Mouse (Mus musculus) neural tube, embryonic 14.5 days (tissue): ENCODE data around the gene Nudt12. TPM values are rescaled to one million over a fixed set of nuclear protein-coding genes. Genes with fewer than 3 reads are reported as not detected.

ENCODE experiments used
- ATAC-seq: fragments of 200-750 bp; cut with Nextera tagmentation; 2 replicates; pipeline ENCODE4 v1.8.0; 2017; ENCODE audit warnings: low read depth, mild to moderate bottlenecking, moderate TSS enrichment, moderate library complexity
- H3K27ac ChIP-seq: fragments of 300-500 bp; sonication (generic); 2 replicates; pipeline ENCODE4 v1.5.1; 2014; ENCODE audit warnings: low read depth, mild to moderate bottlenecking, control low read depth, low read length, moderate library complexity, mixed read lengths
- H3K27me3 ChIP-seq: fragments of 300-500 bp; sonication (generic); 2 replicates; pipeline ENCODE4 v1.6.1; 2014; ENCODE audit warnings: low read length; ENCODE audit not compliant: control insufficient read depth, insufficient read depth
- H3K36me3 ChIP-seq: fragments of 300-500 bp; sonication (generic); 2 replicates; pipeline ENCODE4 v1.6.1; 2014; ENCODE audit warnings: low read length, mixed read lengths; ENCODE audit not compliant: control insufficient read depth, insufficient read depth
- H3K4me1 ChIP-seq: fragments of 300-500 bp; sonication (generic); 2 replicates; pipeline ENCODE4 v1.6.1; 2014; ENCODE audit warnings: low read length; ENCODE audit not compliant: control insufficient read depth, insufficient read depth
- H3K4me2 ChIP-seq: fragments of 300-500 bp; sonication (generic); 2 replicates; pipeline ENCODE4 v1.6.1; 2014; ENCODE audit warnings: mild to moderate bottlenecking, low read depth, low read length, control low read depth
- H3K4me3 ChIP-seq: fragments of 300-500 bp; sonication (generic); 2 replicates; pipeline ENCODE4 v1.5.1; 2014; ENCODE audit warnings: low read depth, low read length, control low read depth, mixed read lengths
- H3K9ac ChIP-seq: fragments of 300-500 bp; sonication (generic); replicated peaks from 2 replicates; pipeline ENCODE4 v1.6.1; 2014; ENCODE audit warnings: low read depth, mild to moderate bottlenecking, control low read depth, low read length, mixed read lengths
- H3K9me3 ChIP-seq: fragments of 300-500 bp; sonication (generic); 2 replicates; pipeline ENCODE4 v1.6.1; 2016; ENCODE audit warnings: low read length; ENCODE audit not compliant: control insufficient read depth
- WGBS: fragments of 180-500 bp; shearing (Covaris S2); extraction: QIAGEN DNeasy Blood & Tissue Kit; methylation state at CpG from one replicate; pipeline ENCODE4 v1.1.7; 2014; 5-methylcytosine and 5-hydroxymethylcytosine counted together
- polyA plus RNA-seq: library from polyadenylated mRNA; unstranded; fragments of >200 nt; fragmentation: Nextera tagmentation; extraction: Ambion mirVana; gene quantifications from 2 replicates; pipeline ENCODE4 v1.2.1, GENCODE M21; 2014

The Nudt12 gene
- 4.4 and 6.1 TPM in 2 replicates for polyA plus RNA-seq

DNA sequence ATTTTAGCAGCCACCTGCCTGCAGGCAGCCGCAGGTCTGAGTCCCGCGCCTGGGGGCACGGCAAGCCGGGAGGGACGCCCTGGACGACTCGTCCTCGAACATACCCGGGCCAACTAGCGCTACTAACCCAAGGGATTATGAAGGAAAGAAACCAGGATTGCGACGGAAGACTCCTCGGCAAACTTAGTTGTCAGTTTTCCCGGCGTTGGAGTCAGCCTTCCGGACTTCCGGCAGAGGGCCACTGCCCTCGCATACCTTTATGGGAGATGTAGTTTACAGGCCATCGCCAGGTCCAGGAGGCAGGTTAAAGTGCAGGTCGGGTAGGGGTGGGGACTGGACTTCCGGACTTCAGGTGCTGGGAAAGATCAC, at the start of gene Nudt12:
Nudt12 (minus strand) TSS at position 282 of the 369 bp plus-strand sequence.
- peak within 1 kb of the TSS; percentile 58 for H3K4me2 ChIP-seq
- H3K9ac ChIP-seq, result peak within 1 kb of the TSS; percentile 49; the same call in 1 of the 2 replicates
- no peak within 1 kb of the TSS for H3K27ac ChIP-seq
- no peaks in the 10 kb centered on the region for H3K9me3 ChIP-seq
- no peaks in the 10 kb centered on the region for H3K36me3 ChIP-seq
- H3K4me1 ChIP-seq, result no peaks in the 10 kb centered on the region
- 1% methylated on average over 22 of the region's 22 CpGs for WGBS
- peak within 1 kb of the TSS; percentile 71 for H3K4me3 ChIP-seq
- ATAC-seq, result peak; percentile 89
- H3K27me3 ChIP-seq, result no peaks in the 10 kb centered on the region

DNA sequence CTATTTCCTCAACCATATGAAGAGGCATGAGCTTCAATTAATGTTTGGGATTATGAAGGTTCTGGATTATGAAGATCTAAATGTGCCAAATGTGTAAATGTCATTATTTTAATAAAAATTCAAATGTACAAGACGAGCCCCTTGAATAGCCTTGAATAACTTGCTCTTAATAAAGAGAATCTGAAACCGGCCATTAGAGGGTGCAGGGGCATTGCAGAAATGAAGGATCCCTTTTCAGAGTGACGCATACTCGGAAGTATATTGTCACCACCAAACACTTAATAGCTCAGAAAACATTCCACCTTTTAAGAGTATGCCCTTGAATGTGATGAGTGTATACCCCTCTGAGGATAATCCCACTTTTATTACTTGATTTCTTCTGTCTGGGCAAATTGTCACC, 40.1 kb upstream of the Nudt12 start:
- Histone ChIP-seq H3K4me1 (no peaks in the 10 kb centered on the region), H3K9me3 (no peaks in the 10 kb centered on the region), H3K27ac (no peak overlapping the region), H3K27me3 (no peaks in the 10 kb centered on the region), H3K9ac (no peak overlapping the region), H3K4me2 (no peak overlapping the region), H3K4me3 (no peak overlapping the region), H3K36me3 (no peaks in the 10 kb centered on the region)
- ATAC-seq, result no peak
- WGBS, result 69% methylated on average over 4 of the region's 4 CpGs

DNA sequence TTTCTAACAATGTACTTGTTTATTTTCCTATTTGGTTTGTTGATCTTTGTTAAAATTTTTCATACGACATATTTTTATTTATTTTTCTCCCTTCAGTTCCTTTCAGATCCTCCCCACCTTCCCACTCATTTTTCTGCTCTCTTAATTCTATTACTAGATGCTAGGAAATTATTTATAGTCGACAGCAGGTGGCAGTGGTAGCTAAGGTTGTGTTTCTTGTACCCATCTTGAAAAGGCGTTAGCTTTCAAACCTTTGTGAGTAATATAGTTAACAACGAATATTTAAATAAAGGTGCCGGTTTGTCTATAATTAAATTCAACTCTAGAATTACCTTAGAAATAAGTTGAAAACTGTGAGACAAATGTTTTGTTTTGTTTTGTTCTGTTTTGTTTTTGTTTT, 26.6 kb upstream of the Nudt12 start:
- Histone ChIP-seq H3K36me3 (no peaks in the 10 kb centered on the region), H3K4me1 (no peaks in the 10 kb centered on the region), H3K27ac (no peak overlapping the region), H3K4me2 (no peak overlapping the region), H3K4me3 (no peak overlapping the region), H3K9me3 (no peaks in the 10 kb centered on the region), H3K27me3 (no peaks in the 10 kb centered on the region), H3K9ac (no peak overlapping the region)
- no peak for ATAC-seq
- 54% methylated on average over 5 of the region's 5 CpGs for WGBS

DNA sequence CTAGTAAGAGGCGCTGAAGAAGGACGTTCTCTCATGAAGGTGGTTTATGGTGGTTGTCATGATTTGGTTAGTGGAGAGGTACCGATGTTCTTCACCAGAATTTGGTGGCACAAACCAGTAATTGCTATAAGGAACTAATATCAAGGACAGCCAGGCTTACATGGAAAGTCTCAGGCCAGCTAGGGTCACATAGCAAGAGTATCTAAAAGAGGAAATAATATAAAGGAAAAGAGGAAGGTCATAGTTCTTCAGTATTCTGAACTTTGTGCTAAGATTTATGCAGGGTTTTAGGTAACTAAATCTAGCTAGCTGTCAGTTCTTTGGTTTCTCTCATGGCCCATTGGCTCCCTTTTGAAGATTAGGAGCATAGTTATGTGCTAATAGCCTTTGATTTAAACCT, 20.3 kb upstream of the Nudt12 start:
- no peaks in the 10 kb centered on the region for H3K27me3 ChIP-seq
- H3K4me3 ChIP-seq, result no peak overlapping the region
- H3K4me2 ChIP-seq, result no peak overlapping the region
- H3K4me1 ChIP-seq, result no peaks in the 10 kb centered on the region
- H3K36me3 ChIP-seq, result no peaks in the 10 kb centered on the region
- no peak overlapping the region for H3K27ac ChIP-seq
- H3K9me3 ChIP-seq, result no peaks in the 10 kb centered on the region
- no peak overlapping the region for H3K9ac ChIP-seq
- WGBS, result 93% methylated on average over 3 of the region's 3 CpGs
- ATAC-seq, result no peak

DNA sequence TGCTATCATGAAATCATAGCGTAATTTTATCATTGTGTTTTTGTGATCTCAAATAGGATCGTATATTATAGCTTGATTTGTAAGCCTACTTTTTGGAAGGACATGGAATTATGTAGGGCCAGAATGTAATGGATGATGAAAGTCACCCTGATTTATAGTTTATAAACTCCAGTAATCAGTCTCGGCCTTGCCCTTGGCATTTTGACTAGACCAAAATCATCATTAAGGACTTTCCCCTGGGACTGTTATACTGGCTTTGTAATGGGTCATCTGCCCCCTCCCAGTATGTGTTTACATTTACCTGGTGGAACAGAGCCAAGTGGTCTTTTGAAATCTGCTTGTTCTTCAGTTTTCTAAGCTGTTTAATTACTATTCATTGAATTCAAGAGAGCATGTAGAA, 13.2 kb upstream of the Nudt12 start:
- WGBS, result 74% methylated on average over 3 of the region's 3 CpGs
- no peak for ATAC-seq

DNA sequence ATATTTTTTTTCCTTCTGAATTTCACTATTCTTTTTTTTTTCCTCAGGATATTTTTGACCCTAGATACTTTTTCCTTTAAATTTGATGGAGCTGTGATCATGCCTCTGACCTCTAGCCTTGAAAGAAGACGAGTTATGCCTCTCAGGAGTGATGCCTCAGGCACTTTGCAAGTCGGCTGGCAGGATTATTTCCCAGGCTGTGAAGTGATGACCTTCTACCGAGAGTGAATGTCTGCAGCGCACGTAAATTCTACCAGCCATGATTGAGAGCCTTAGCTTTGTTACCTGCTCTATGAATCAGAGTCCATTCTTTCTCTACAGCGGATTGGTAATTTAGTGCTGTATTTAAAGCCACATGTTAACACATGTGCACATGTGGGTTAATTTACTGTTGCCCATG, 11.3 kb upstream of the Nudt12 start:
- Histone ChIP-seq H3K4me3 (no peak overlapping the region), H3K9ac (no peak overlapping the region), H3K27me3 (no peaks in the 10 kb centered on the region), H3K4me2 (no peak overlapping the region), H3K36me3 (no peaks in the 10 kb centered on the region), H3K27ac (no peak overlapping the region), H3K9me3 (no peaks in the 10 kb centered on the region), H3K4me1 (no peaks in the 10 kb centered on the region)
- WGBS, result 13% methylated on average over 6 of the region's 6 CpGs
- ATAC-seq, result no peak; the same call in 1 of the 2 replicates

More for the DNA sequence above, 13.2 kb upstream of the Nudt12 start:
- no peak overlapping the region for H3K27ac ChIP-seq
- no peaks in the 10 kb centered on the region for H3K4me1 ChIP-seq
- H3K36me3 ChIP-seq, result no peaks in the 10 kb centered on the region
- H3K4me2 ChIP-seq, result no peak overlapping the region
- no peak overlapping the region for H3K9ac ChIP-seq
- H3K9me3 ChIP-seq, result no peaks in the 10 kb centered on the region
- no peaks in the 10 kb centered on the region for H3K27me3 ChIP-seq
- H3K4me3 ChIP-seq, result no peak overlapping the region

DNA sequence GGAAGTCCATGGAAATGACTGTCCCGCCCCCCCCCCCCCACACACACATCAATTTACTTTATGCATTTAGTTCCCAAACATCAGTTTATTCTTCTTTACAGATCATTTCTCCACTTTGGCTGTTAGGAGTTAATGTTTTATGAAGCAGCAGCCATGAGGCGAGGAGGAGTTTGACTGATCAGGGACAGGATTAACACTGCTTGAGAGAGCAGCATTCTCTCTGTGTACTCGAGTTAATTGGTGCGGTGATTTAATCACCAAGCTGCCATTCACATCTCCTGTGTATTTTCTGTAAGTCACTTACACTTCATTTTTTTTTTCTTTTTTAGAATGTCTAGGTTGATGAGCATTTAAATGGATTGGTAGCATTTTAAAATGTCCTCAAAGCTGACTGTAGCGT, 10.8 kb upstream of the Nudt12 start:
- H3K4me3 ChIP-seq, result no peak overlapping the region
- H3K27ac ChIP-seq, result no peak overlapping the region
- 33% methylated on average over 5 of the region's 5 CpGs for WGBS
- no peaks in the 10 kb centered on the region for H3K36me3 ChIP-seq
- H3K4me1 ChIP-seq, result no peaks in the 10 kb centered on the region
- no peaks in the 10 kb centered on the region for H3K27me3 ChIP-seq
- no peak overlapping the region for H3K9ac ChIP-seq
- no peak for ATAC-seq
- no peaks in the 10 kb centered on the region for H3K9me3 ChIP-seq
- H3K4me2 ChIP-seq, result no peak overlapping the region

DNA sequence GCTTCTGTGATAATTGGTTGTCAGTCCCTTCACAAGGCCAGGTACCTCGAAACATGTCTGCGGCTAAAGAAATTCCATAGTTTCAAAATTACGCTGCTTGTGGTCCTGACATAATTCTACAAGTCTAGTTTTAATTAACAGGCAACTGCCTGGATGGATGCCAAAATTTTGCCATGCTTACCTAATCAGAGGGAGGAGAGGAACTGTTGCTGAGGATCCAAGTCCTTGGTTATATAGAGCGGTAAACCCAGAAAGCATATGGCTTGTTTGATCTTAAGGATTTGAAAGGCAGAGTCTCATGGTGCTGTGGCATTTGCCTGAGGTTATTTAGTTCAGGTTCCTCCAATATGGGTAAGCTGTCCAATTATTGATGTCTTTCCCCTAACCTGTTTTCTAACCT, 5.5 kb upstream of the Nudt12 start:
- no peaks in the 10 kb centered on the region for H3K27me3 ChIP-seq
- no peak overlapping the region for H3K4me2 ChIP-seq
- H3K36me3 ChIP-seq, result no peaks in the 10 kb centered on the region
- no peak overlapping the region for H3K4me3 ChIP-seq
- H3K27ac ChIP-seq, result no peak overlapping the region
- no peaks in the 10 kb centered on the region for H3K4me1 ChIP-seq
- WGBS, result 92% methylated on average over 4 of the region's 4 CpGs
- no peak overlapping the region for H3K9ac ChIP-seq
- H3K9me3 ChIP-seq, result no peaks in the 10 kb centered on the region
- ATAC-seq, result no peak

DNA sequence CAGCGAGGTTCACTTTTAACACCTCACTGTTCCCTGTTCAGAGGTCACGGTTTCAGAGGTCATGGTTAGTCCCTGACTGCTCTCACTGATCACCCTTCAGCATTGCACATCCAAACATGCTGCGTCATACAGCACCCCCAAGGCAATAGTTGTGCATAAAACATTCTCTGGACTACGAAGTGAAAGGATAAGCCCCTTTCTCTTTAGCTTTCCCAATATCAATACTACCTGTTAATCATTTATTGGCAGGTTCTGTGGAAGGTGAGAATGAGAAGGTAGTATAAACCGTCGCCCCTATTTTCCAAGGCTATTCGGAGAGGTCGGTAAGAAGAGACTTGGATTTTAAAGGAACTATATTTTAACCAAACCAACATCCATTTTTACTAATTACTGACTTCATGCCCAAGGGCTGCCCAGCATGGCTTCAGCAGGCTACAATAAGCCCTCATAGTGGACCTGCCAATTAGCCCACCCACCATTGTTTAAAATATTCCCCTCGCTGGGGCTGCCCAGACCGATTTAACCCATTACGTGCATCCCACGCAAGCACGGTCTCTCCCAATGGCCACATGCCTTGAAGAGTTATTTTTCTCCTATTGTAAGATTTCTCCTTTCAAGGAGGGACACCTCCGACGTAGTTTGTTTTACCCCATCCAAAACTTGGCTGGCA, 616 bp downstream of the Nudt12 start:
- H3K4me2 ChIP-seq, result peak overlapping the region; percentile 58
- H3K36me3 ChIP-seq, result no peaks in the 10 kb centered on the region
- H3K4me3 ChIP-seq, result peak overlapping the region; percentile 71
- no peak overlapping the region for H3K27ac ChIP-seq
- WGBS, result 6% methylated on average over 15 of the region's 15 CpGs
- peak; percentile 76; the same call in 1 of the 2 replicates for ATAC-seq
- no peaks in the 10 kb centered on the region for H3K9me3 ChIP-seq
- no peaks in the 10 kb centered on the region for H3K27me3 ChIP-seq
- peak overlapping the region; percentile 49; the same call in 1 of the 2 replicates for H3K9ac ChIP-seq
- no peaks in the 10 kb centered on the region for H3K4me1 ChIP-seq
